Mouse (Mus musculus): ENCODE data around the gene Wipi1. TPM values are rescaled to one million over a fixed set of nuclear protein-coding genes. Genes with fewer than 3 reads are reported as not detected.

Wipi1 gene
- total and polyA plus RNA-seq, 3 experiments, result 1.8 to 2.2 (median 2.0) TPM

- peaks cover 27 to 37% of the 10 kb centered on the region in 2 experiments for H3K36me3 ChIP-seq (replicated peaks in 1 of 2; ENCODE audit: control insufficient read depth in 1 of 2, insufficient read depth in 1 of 2, low read length in 1 of 2)
- H3K79me2 ChIP-seq (replicated peaks; ENCODE audit: control insufficient read depth, extremely low read depth, insufficient read depth, poor library complexity, severe bottlenecking), result peaks cover 50% of the 10 kb centered on the region
- TF ChIP-seq JUN (IDR thresholded peaks at IDR 0.05; ENCODE audit: insufficient read depth, low read depth, low read length) (no peak), E2F4 (IDR thresholded peaks at IDR 0.05; ENCODE audit: insufficient replicate concordance, low read depth, low read length) (no peak), ELF1 (IDR thresholded peaks at IDR 0.05; ENCODE audit: low read depth, low read length) (no peak), MEF2A (IDR thresholded peaks at IDR 0.05; ENCODE audit: borderline replicate concordance, low read depth, low read length) (no peak), SMC3 (IDR thresholded peaks at IDR 0.05; ENCODE audit: low read depth, low read length) (no peak), ETS1 (conservative IDR thresholded peaks at IDR 0.05; ENCODE audit: low read depth, low read length) (no peak), POLR2AphosphoS2 (IDR thresholded peaks at IDR 0.05; ENCODE audit: low read depth, low read length) (no peak), RCOR1 (conservative IDR thresholded peaks at IDR 0.05; ENCODE audit: low read depth, low read length) (no peak), SIN3A (IDR thresholded peaks at IDR 0.05; ENCODE audit: low read length) (no peak), KAT2A (IDR thresholded peaks at IDR 0.05; ENCODE audit: insufficient replicate concordance, low read length) (no peak), MXI1 (IDR thresholded peaks at IDR 0.05; ENCODE audit: low read depth, low read length) (no peak)
- DNase-seq (ENCODE audit: extremely low read depth), result no peak
- peak overlapping the region; percentile 78 to 92 (median 82) for H3K4me3 ChIP-seq (replicated peaks in 1 of 3; ENCODE audit: low read depth in 2 of 3, low read length in 2 of 3, poor library complexity in 1 of 3)
- dilution Hi-C loops (cut with MboI; ENCODE audit: extremely low pct_ligation_motif_present, extremely low pct_unique_long_range_greater_than_20kb, low sequenced_read_pairs), result no loop called here
- peak overlapping the region; percentile 93 for H3K4me2 ChIP-seq (ENCODE audit: insufficient read depth, low read depth, poor library complexity, severe bottlenecking)
- H3K9me3 ChIP-seq (replicated peaks; ENCODE audit: low read length), result no peaks in the 10 kb centered on the region
- peaks cover 14 to 46% of the 10 kb centered on the region in 2 experiments for H3K4me1 ChIP-seq (ENCODE audit: control insufficient read depth in 1 of 2, insufficient read depth in 2 of 2)
- 0 out of 2 replicates have a peak overlapping the region, but pooled peaks have one; percentile 5 for H3K27ac ChIP-seq (ENCODE audit: insufficient read depth, low read depth)
- peak overlapping the region; percentile 97 for H3K9ac ChIP-seq (ENCODE audit: insufficient read depth, low read depth)
- peaks cover 4% of the 10 kb centered on the region for H3K27me3 ChIP-seq (replicated peaks)
- in situ Hi-C loops (cut with MboI; ENCODE audit: low pct_ligation_motif_present, low pct_unique_long_range_greater_than_20kb, low sequenced_read_pairs), result no loop called here
Measured at GRCm38 (mm10) chr11:109651566-109652024, 39.8 kb upstream of the Wipi1 start.

GRCm38 (mm10) chr11:109650788-109651565 lies 39.2 kb upstream of the Wipi1 start:
- H3K9me3 ChIP-seq (replicated peaks; ENCODE audit: low read length), result no peaks in the 10 kb centered on the region
- H3K9ac ChIP-seq (ENCODE audit: insufficient read depth, low read depth), result peak overlapping the region; percentile 97
- peak overlapping the region; percentile 78 to 92 (median 82) for H3K4me3 ChIP-seq (replicated peaks in 1 of 3; ENCODE audit: low read depth in 2 of 3, low read length in 2 of 3, poor library complexity in 1 of 3)
- dilution Hi-C loops (cut with MboI; ENCODE audit: extremely low pct_ligation_motif_present, extremely low pct_unique_long_range_greater_than_20kb, low sequenced_read_pairs), result no loop called here
- peak; percentile 93 for DNase-seq (ENCODE audit: extremely low read depth)
- peaks cover 45% of the 10 kb centered on the region for H3K79me2 ChIP-seq (replicated peaks; ENCODE audit: control insufficient read depth, extremely low read depth, insufficient read depth, poor library complexity, severe bottlenecking)
- in situ Hi-C loops (cut with MboI; ENCODE audit: low pct_ligation_motif_present, low pct_unique_long_range_greater_than_20kb, low sequenced_read_pairs), result no loop called here
- H3K4me1 ChIP-seq (ENCODE audit: control insufficient read depth in 1 of 2, insufficient read depth in 2 of 2), result peaks cover 14 to 45% of the 10 kb centered on the region in 2 experiments
- peak overlapping the region; percentile 70 for H3K27ac ChIP-seq (ENCODE audit: insufficient read depth, low read depth)
- 0 out of 2 replicates have a peak, but pooled peaks have one; percentile 54 for TF ChIP-seq KAT2A (IDR thresholded peaks at IDR 0.05; ENCODE audit: insufficient replicate concordance, low read length)
- no peak for TF ChIP-seq PAX5 (IDR thresholded peaks at IDR 0.05; ENCODE audit: low read length)
- peak; percentile 50; the same call in 1 of the 2 replicates for TF ChIP-seq RCOR1 (conservative IDR thresholded peaks at IDR 0.05; ENCODE audit: low read depth, low read length)
- TF ChIP-seq EP300 (IDR thresholded peaks at IDR 0.05; ENCODE audit: low read length), result peak; percentile 13; the same call in 1 of the 2 replicates
- no peak for TF ChIP-seq USF2 (conservative IDR thresholded peaks at IDR 0.05; ENCODE audit: low read depth, low read length)
- TF ChIP-seq ELF1 (IDR thresholded peaks at IDR 0.05; ENCODE audit: low read depth, low read length), result peak; percentile 63
- no peak for TF ChIP-seq ETS1 (conservative IDR thresholded peaks at IDR 0.05; ENCODE audit: low read depth, low read length)
- peak; percentile 33; the same call in 1 of the 2 replicates for TF ChIP-seq MAX (IDR thresholded peaks at IDR 0.05; ENCODE audit: low read length)
- peak; percentile 36; the same call in 1 of the 2 replicates for TF ChIP-seq MEF2A (IDR thresholded peaks at IDR 0.05; ENCODE audit: borderline replicate concordance, low read depth, low read length)
- TF ChIP-seq TCF12 (IDR thresholded peaks at IDR 0.05; ENCODE audit: low read depth, low read length), result peak; percentile 83
- peak; percentile 95 for TF ChIP-seq ZMIZ1 (IDR thresholded peaks at IDR 0.05; ENCODE audit: low read depth, low read length)
- TF ChIP-seq POLR2A (IDR thresholded peaks at IDR 0.05; ENCODE audit: low read depth, low read length), result peak; percentile 75; the same call in 1 of the 2 replicates
- TF ChIP-seq MYC (IDR thresholded peaks at IDR 0.05; ENCODE audit: low read depth, low read length), result 0 out of 2 replicates have a peak, but pooled peaks have one; percentile 40
- TF ChIP-seq IRF4 (IDR thresholded peaks at IDR 0.05; ENCODE audit: low read depth, low read length), result no peak; the same call in 1 of the 2 replicates
- TF ChIP-seq MAZ (IDR thresholded peaks at IDR 0.05; ENCODE audit: low read depth, low read length), result 0 out of 2 replicates have a peak, but pooled peaks have one; percentile 39
- peak; percentile 78 for TF ChIP-seq NELFE (IDR thresholded peaks at IDR 0.05; ENCODE audit: low read depth, low read length)
- peak; percentile 66 for TF ChIP-seq HCFC1 (IDR thresholded peaks at IDR 0.05; ENCODE audit: low read depth, low read length)
- peak; percentile 89 for TF ChIP-seq ZNF384 (IDR thresholded peaks at IDR 0.05; ENCODE audit: low read depth, low read length)
- TF ChIP-seq NRF1 (IDR thresholded peaks at IDR 0.05; ENCODE audit: low read depth, low read length), result peak; percentile 60
- H3K36me3 ChIP-seq (replicated peaks in 1 of 2; ENCODE audit: control insufficient read depth in 1 of 2, insufficient read depth in 1 of 2, low read length in 1 of 2), result peaks cover 21 to 31% of the 10 kb centered on the region in 2 experiments
- H3K4me2 ChIP-seq (ENCODE audit: insufficient read depth, low read depth, poor library complexity, severe bottlenecking), result peak overlapping the region; percentile 93; the same call in 1 of the 2 replicates
- peaks cover 5% of the 10 kb centered on the region for H3K27me3 ChIP-seq (replicated peaks)
